Mouse (Mus musculus) bone marrow, adult 2 months (tissue): ENCODE measurements around the gene Nipal3.

Experiments used
- CTCF ChIP-seq: fragments of 200-500 bp; IDR thresholded peaks from 2 replicates; pipeline ENCODE4 v1.5.1; 2011; ENCODE audit warnings: low read length, control low read depth; ENCODE audit not compliant: control insufficient read depth, insufficient read depth
- POLR2A ChIP-seq: fragments of 200-500 bp; IDR thresholded peaks from 2 replicates; pipeline ENCODE4 v1.6.1; 2011; ENCODE audit warnings: low read depth, mild to moderate bottlenecking, control low read depth, low read length, borderline replicate concordance; ENCODE audit not compliant: control insufficient read depth

GRCm38 (mm10) chr4:135525057-135525456 lies 30.2 kb upstream of the Nipal3 start:
- TF ChIP-seq POLR2A (no peak), CTCF (no peak)
